Mouse (Mus musculus) heart, embryonic 15.5 days (tissue): ENCODE data around the gene Clock. TPM values are rescaled to one million over a fixed set of nuclear protein-coding genes. Genes with fewer than 3 reads are reported as not detected.

ENCODE experiments used
- ATAC-seq: fragments of 200-750 bp; cut with Nextera tagmentation; replicated peaks from 2 replicates; pipeline ENCODE4 v1.8.0; 2017; ENCODE audit warnings: low read depth, moderate TSS enrichment; ENCODE audit not compliant: insufficient number of reproducible peaks, insufficient read depth, low FRiP score
- H3K27ac ChIP-seq: fragments of 300-500 bp; sonication (generic); 2 replicates; pipeline ENCODE4 v1.5.1; 2015; ENCODE audit warnings: mild to moderate bottlenecking, inconsistent platforms
- H3K27me3 ChIP-seq: fragments of 300-500 bp; sonication (generic); 2 replicates; pipeline ENCODE4 v1.6.1; 2015; ENCODE audit warnings: inconsistent platforms
- H3K36me3 ChIP-seq: fragments of 300-500 bp; sonication (generic); 2 replicates; pipeline ENCODE4 v1.6.1; 2015; ENCODE audit warnings: mild to moderate bottlenecking, inconsistent platforms
- H3K4me1 ChIP-seq: fragments of 300-500 bp; sonication (generic); replicated peaks from 2 replicates; pipeline ENCODE4 v1.6.1; 2015; ENCODE audit warnings: inconsistent platforms
- H3K4me2 ChIP-seq: fragments of 300-500 bp; sonication (generic); 2 replicates; pipeline ENCODE4 v1.6.1; 2015; ENCODE audit warnings: inconsistent platforms, mild to moderate bottlenecking, moderate library complexity
- H3K4me3 ChIP-seq: fragments of 300-500 bp; sonication (generic); 2 replicates; pipeline ENCODE4 v1.5.1; 2015; ENCODE audit warnings: mild to moderate bottlenecking, inconsistent platforms
- H3K9ac ChIP-seq: fragments of 300-500 bp; sonication (generic); 2 replicates; pipeline ENCODE4 v1.6.1; 2015; ENCODE audit warnings: mild to moderate bottlenecking, inconsistent platforms
- H3K9me3 ChIP-seq: fragments of 300-500 bp; sonication (generic); replicated peaks from 2 replicates; pipeline ENCODE4 v1.6.1; 2016; ENCODE audit warnings: inconsistent platforms
- WGBS: fragments of 180-500 bp; shearing (Covaris S2); methylation state at CpG from one replicate; pipeline ENCODE4 v1.1.7; 2015; ENCODE audit warnings: mixed read lengths; 5-methylcytosine and 5-hydroxymethylcytosine counted together
- polyA plus RNA-seq: library from polyadenylated mRNA; unstranded; fragments of >200 nt; fragmentation: Nextera tagmentation; extraction: Ambion mirVana; gene quantifications from 2 replicates; pipeline ENCODE4 v1.2.1, GENCODE M21; 2015

The Clock gene
- polyA plus RNA-seq, 1 experiment from 2014 or later = 8.9 TPM

DNA sequence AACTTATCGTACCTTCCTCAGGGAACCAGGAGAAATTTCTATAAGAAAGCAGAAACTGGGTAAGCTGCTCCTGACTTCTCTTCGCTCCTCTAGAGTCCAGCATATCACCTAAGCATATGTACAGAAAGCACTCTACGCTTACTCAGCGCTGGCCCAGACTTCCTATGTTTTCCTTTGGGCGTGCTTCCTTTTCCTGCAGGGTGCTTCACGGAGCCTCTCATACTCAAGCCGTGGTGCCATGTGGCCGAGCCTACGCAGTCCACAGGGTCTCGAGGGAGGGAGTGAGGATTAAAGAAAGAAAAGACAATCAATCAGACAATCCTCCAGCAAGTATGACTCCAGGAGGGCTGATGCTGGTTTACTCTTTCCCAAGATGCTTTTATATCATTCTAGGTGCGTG is 127.8 kb downstream of the Clock start:
- Histone ChIP-seq H3K4me2 (0 out of 2 replicates have a peak overlapping the region, but pooled peaks have one; percentile 21), H3K4me1 (peaks cover 8% of the 10 kb centered on the region), H3K36me3 (no peaks in the 10 kb centered on the region), H3K27ac (peak overlapping the region; percentile 16), H3K27me3 (no peaks in the 10 kb centered on the region), H3K9me3 (no peaks in the 10 kb centered on the region), H3K9ac (no peak overlapping the region), H3K4me3 (no peak overlapping the region)
- ATAC-seq = no peak
- WGBS = 53% methylated on average over 11 of the region's 11 CpGs

GRCm38 (mm10) chr5:76176411-76176810 is 128.2 kb downstream of the Clock start:
- Histone ChIP-seq H3K9me3 (no peaks in the 10 kb centered on the region), H3K4me3 (no peak overlapping the region), H3K27ac (peak overlapping the region; percentile 16; the same call in 1 of the 2 replicates), H3K27me3 (no peaks in the 10 kb centered on the region), H3K4me2 (0 out of 2 replicates have a peak overlapping the region, but pooled peaks have one; percentile 21), H3K9ac (no peak overlapping the region), H3K4me1 (peaks cover 8% of the 10 kb centered on the region), H3K36me3 (no peaks in the 10 kb centered on the region)
- WGBS = 31% methylated on average over 3 of the region's 3 CpGs
- ATAC-seq = no peak

- H3K27me3 ChIP-seq = no peaks in the 10 kb centered on the region
- no peaks in the 10 kb centered on the region for H3K9me3 ChIP-seq
- no peaks in the 10 kb centered on the region for H3K36me3 ChIP-seq
- no peak overlapping the region for H3K9ac ChIP-seq
- H3K4me1 ChIP-seq = peaks cover 8% of the 10 kb centered on the region
- no peak overlapping the region for H3K4me3 ChIP-seq
- no peak; the same call in 1 of the 2 replicates for ATAC-seq
- no peak overlapping the region for H3K4me2 ChIP-seq
- whole genome bisulfite sequencing = 77% methylated on average over 4 of the region's 4 CpGs
- no peak overlapping the region for H3K27ac ChIP-seq
Observed at GRCm38 (mm10) chr5:76175051-76175450, 129.5 kb downstream of the Clock start.

DNA sequence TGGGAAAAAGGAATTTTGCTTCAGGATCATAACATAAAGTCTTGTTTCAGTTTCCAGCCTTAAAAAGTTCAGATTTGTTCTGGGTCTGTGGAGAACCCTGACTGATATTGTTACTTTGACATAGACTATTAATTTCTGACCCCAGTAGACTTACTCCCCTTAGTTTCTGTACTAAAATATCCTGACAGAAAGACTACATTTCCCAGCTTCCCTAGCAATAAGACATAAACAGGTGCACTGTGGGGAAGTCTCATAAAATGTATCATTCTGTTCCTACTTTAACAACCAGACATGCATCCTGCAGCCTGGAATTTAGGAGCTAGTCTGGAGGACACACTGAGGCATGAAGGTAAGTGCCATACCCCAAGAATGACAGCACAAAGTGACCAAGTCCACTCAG is 133.6 kb downstream of the Clock start:
- ATAC-seq = no peak

DNA sequence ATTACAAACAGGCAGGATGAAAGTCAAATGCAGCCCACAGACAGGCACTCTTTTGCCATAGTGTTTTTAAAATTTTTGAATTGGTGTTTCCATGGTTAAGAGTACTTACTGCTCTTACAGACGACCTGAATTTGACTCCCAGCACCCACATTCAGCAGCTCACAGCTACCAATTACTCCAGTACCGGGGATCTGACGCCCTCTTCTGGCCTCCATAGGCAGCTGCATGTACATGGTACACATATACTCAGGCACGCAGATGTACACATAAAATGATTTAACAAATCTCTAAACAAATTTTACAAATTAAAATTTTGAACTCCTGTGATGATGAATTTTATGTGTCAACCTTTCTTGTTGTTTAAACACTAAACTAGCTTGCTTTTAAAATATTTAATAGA is 134.1 kb downstream of the Clock start:
- no peaks in the 10 kb centered on the region for H3K27me3 ChIP-seq
- no peaks in the 10 kb centered on the region for H3K4me1 ChIP-seq
- no peak overlapping the region for H3K4me2 ChIP-seq
- no peak overlapping the region for H3K4me3 ChIP-seq
- no peaks in the 10 kb centered on the region for H3K9me3 ChIP-seq
- H3K36me3 ChIP-seq = no peaks in the 10 kb centered on the region
- H3K9ac ChIP-seq = no peak overlapping the region
- WGBS = 75% methylated on average over 4 of the region's 4 CpGs
- ATAC-seq = no peak
- no peak overlapping the region for H3K27ac ChIP-seq

More for the DNA sequence above, 133.6 kb downstream of the Clock start:
- Histone ChIP-seq H3K4me3 (no peak overlapping the region), H3K9ac (no peak overlapping the region), H3K36me3 (no peaks in the 10 kb centered on the region), H3K27ac (no peak overlapping the region), H3K27me3 (no peaks in the 10 kb centered on the region), H3K4me2 (no peak overlapping the region), H3K4me1 (no peaks in the 10 kb centered on the region), H3K9me3 (no peaks in the 10 kb centered on the region)

DNA sequence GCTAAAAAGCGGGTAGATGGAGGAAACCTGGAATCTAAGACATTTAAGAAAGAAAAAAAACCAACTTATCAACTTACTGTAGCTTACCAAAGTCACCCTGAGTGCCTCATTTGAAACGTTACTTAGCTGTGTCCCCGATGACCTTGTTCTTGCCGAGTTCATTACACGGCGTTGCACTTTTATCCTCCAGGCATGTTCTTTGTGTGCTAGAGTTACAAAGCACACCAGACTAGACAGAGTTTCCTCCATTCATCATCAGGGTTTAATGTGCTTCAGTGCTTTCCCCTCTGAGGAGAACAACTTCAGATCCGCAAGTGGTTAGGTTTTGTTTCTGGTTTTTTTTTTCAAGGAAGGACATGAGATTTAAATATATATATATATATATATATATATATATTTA is 139.8 kb downstream of the Clock start:
- Histone ChIP-seq H3K9me3 (no peaks in the 10 kb centered on the region), H3K4me1 (peaks cover 6% of the 10 kb centered on the region; the same call in 1 of the 2 replicates), H3K36me3 (no peaks in the 10 kb centered on the region), H3K4me3 (no peak overlapping the region), H3K27me3 (no peaks in the 10 kb centered on the region), H3K9ac (no peak overlapping the region), H3K4me2 (no peak overlapping the region), H3K27ac (no peak overlapping the region)
- WGBS = 58% methylated on average over 7 of the region's 7 CpGs
- no peak for ATAC-seq

GRCm38 (mm10) chr5:76163828-76164390 is 140.7 kb downstream of the Clock start:
- no peak for ATAC-seq
- H3K27me3 ChIP-seq = no peaks in the 10 kb centered on the region
- H3K4me2 ChIP-seq = no peak overlapping the region
- peaks cover 8% of the 10 kb centered on the region; the same call in 1 of the 2 replicates for H3K4me1 ChIP-seq
- H3K27ac ChIP-seq = no peak overlapping the region
- H3K9me3 ChIP-seq = no peaks in the 10 kb centered on the region
- no peak overlapping the region for H3K4me3 ChIP-seq
- WGBS = 66% methylated on average over 4 of the region's 4 CpGs
- H3K9ac ChIP-seq = no peak overlapping the region
- H3K36me3 ChIP-seq = no peaks in the 10 kb centered on the region

GRCm38 (mm10) chr5:76162926-76163325 is 141.7 kb downstream of the Clock start:
- H3K27ac ChIP-seq = no peak overlapping the region
- no peaks in the 10 kb centered on the region for H3K36me3 ChIP-seq
- H3K4me3 ChIP-seq = no peak overlapping the region
- H3K9ac ChIP-seq = no peak overlapping the region
- H3K9me3 ChIP-seq = no peaks in the 10 kb centered on the region
- 77% methylated on average over 5 of the region's 5 CpGs for WGBS
- no peaks in the 10 kb centered on the region for H3K27me3 ChIP-seq
- ATAC-seq = no peak
- H3K4me1 ChIP-seq = peaks cover 8% of the 10 kb centered on the region; the same call in 1 of the 2 replicates
- no peak overlapping the region for H3K4me2 ChIP-seq

DNA sequence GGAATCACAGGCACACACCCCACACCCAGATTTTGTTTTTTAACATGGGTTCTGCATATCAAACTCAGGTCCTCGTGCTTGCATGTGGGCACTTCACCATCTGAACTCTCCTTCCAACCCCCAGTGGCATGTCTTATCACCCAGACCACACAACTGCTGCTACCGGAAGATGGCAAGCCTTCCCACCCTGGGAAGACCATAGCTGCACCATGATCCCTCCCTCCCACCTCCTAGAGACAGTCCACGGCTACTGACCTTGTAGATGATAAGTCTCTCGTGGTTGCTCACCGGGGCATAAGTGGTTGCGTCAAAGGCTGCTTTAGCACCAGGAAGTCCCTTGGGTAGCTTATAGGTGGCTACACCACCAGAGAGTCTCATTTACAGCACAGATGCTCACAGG is 143.1 kb downstream of the Clock start:
- WGBS = 79% methylated on average over 6 of the region's 6 CpGs

DNA sequence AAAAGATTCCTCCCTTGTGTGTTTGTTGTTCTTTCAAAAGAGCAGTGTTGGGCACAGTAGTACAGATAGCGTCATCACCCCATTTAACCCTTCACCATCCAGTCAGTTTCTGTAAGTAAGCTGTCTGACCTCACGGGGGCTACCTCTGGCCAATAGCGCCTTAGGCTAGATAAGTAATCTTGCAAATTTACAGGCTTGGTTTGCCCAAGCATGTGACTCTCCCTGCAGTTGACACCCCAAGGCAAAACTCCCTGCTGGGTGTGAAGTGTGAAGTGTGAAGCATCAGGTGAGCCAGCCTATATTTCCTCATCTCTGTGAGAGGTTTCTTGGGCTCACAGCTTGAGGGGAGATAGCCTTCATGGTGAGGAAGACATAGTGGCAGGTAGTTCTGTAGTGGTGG is 144.5 kb downstream of the Clock start:
- no peak overlapping the region for H3K4me3 ChIP-seq
- no peak overlapping the region for H3K27ac ChIP-seq
- no peaks in the 10 kb centered on the region for H3K9me3 ChIP-seq
- no peak overlapping the region for H3K4me2 ChIP-seq
- 30% methylated on average over 3 of the region's 3 CpGs for WGBS
- no peak overlapping the region for H3K9ac ChIP-seq
- peaks cover 20% of the 10 kb centered on the region for H3K4me1 ChIP-seq
- peaks cover 4% of the 10 kb centered on the region; the same call in 1 of the 2 replicates for H3K36me3 ChIP-seq
- no peaks in the 10 kb centered on the region for H3K27me3 ChIP-seq
- ATAC-seq = no peak

More for the DNA sequence above, 143.1 kb downstream of the Clock start:
- Histone ChIP-seq H3K9ac (no peak overlapping the region), H3K36me3 (no peaks in the 10 kb centered on the region), H3K4me2 (no peak overlapping the region), H3K4me1 (peaks cover 8% of the 10 kb centered on the region; the same call in 1 of the 2 replicates), H3K27ac (no peak overlapping the region), H3K27me3 (no peaks in the 10 kb centered on the region), H3K9me3 (no peaks in the 10 kb centered on the region), H3K4me3 (no peak overlapping the region)
- no peak for ATAC-seq
